Mouse (Mus musculus): Measurements from ENCODE around the gene Cacna1e.

Cacna1e gene

GRCm38 (mm10) chr1:154839272-154839671 lies 45.0 kb downstream of the Cacna1e start:
- no peak for DNase-seq (ENCODE audit: low spot score in 2 of 2)

DNA sequence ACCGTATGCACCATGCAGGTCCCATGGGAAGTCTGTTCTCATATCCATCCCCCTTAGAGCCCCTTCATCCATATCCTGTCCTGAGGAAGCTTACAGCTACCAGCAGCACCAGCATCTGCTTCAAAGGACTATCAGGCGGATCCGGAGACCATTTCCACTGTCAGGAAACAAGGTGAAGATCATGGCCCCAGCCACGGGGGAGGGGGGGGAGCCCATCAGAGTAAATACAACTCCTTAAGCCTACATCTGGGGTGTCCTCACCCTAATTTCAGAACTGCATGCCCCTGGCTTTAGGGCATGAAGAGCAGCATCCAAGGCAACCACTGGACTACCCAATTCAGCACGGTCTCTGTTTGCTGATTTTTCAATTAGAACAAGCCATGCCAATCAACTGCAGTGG lies 47.8 kb downstream of the Cacna1e start:
- no peak for DNase-seq (ENCODE audit: low spot score in 2 of 2)

DNA sequence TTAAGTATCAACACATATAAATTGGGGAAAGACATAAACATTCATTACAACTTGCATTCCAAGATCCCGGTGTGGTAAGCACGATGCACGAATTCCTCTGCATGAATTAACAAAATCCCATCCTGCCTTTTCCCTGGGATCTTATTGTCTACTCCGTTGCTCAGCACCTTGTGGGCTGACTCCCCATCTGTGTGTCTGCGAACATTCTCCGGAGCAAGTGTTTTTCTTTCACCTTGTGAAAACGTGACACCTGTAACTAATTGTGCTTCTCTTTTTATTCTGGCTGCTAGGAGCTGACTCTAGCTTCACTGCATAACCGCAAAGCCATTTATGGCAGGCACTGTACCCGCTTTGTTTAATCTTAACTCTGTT lies 52.1 kb downstream of the Cacna1e start:
- DNase-seq (ENCODE audit: low spot score in 2 of 2): no peak

- no peak for DNase-seq (ENCODE audit: low spot score in 2 of 2)
Observed at GRCm38 (mm10) chr1:154831269-154832167, 52.8 kb downstream of the Cacna1e start.

DNA sequence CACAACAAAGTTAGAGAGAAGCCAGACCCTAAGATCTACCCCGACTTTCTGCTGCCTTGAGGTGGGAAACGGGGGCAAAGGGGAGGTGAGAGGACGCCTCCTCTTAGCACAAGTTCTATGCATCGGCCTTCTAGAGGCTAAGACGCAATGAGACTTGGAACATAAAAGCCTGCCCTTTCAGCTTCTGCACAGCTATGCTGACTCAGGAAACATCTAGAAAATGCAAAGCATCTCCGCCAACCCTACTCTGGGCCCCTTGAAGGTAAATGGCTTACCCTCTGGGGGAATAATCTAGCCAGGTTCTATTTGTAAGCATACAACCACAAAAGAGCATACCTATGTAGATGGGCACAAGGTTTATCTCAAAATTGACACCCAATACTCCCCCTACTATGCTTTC lies 54.2 kb downstream of the Cacna1e start:
- no peak for DNase-seq (ENCODE audit: low spot score in 2 of 2)

DNA sequence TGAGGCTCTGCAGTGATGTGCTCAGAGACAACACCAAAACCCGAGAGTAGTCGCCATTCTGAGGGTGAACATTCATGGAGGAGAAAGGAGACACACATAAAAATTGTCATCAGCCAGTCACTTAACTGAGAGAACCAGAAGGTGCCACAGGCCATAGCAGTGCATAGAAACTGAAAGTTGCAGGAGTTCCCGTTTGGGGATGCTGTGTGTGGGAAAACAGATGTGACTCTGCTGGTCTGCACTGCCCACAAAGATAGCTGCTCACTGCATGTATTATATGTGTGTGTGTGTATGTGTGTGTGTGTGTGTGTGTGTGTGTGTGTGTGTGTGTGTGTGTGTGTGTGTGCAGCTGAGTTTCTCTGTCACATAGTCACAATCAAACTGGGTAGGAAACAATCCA lies 61.2 kb downstream of the Cacna1e start:
- DNase-seq (ENCODE audit: low spot score in 2 of 2): no peak

- no peak for DNase-seq (ENCODE audit: low spot score in 2 of 2)
Observed at GRCm38 (mm10) chr1:154820422-154820821, 63.9 kb downstream of the Cacna1e start.

GRCm38 (mm10) chr1:154819960-154820359 lies 64.3 kb downstream of the Cacna1e start:
- DNase-seq (ENCODE audit: low spot score in 2 of 2): peak in 1 of 2 experiments; percentile 15

DNA sequence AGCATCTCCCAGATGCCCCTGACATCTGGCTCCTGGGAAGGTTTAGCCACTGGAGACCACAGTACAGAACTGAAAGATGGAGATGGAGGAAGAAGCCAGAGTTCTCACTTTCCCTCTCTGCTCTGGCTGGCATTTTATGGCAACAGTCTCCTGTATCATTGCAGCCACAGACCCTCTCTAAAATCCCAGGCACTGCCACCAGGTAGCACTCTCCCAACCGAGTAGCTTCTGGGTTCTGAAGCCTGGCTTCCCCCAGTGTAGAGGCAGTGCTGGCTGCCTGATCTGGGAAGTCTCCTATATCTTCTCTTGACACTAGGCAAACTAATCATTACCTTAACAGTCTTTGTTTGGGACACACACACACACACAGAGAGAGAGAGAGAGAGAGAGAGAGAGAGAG lies 65.6 kb downstream of the Cacna1e start:
- DNase-seq (ENCODE audit: low spot score in 2 of 2): peak in 1 of 2 experiments; percentile 17

DNA sequence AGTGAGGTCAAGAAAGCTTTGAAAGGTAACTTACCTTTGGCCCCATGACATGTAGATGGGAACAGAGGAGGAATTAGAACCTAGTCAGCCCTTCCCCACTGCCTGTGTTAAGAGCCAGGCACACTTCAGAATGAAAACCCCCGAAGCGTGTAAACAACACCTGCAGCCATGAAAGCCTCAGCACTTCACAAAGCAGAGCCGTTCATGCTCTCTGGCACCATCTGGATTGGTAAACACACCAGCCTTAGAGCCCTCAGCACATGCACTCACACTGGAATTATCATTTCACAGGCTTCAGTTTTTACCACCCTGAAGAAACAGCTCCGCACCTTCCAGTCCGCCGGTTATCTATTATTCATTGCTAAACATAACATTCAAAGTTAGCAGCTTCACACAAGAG lies 67.5 kb downstream of the Cacna1e start:
- peak; percentile 44 to 53 for DNase-seq (ENCODE audit: low spot score in 2 of 2)

DNA sequence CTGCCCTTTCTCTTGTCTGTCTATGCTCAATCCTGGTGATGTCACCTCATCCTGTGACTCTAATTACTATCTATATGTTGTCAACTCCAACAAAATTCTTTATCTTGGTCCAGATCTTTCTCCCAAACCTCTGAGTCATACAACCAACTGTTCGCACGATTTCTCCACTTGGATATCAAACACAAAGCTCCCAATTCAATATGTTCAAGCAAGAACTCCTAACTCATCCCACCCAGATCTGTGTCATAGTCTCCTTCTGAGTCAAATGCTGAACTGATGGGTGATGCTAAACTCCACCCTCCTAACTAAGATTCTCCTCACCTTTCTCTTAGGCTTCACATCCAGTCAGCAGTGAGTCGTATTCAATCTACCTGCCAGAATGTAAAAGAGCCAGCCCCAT lies 68.0 kb downstream of the Cacna1e start:
- no peak for DNase-seq (ENCODE audit: low spot score in 2 of 2)

- DNase-seq (ENCODE audit: low spot score in 2 of 2): no peak
Observed at GRCm38 (mm10) chr1:154805742-154806141, 78.6 kb downstream of the Cacna1e start.

GRCm38 (mm10) chr1:154805038-154805437 lies 79.3 kb downstream of the Cacna1e start:
- DNase-seq (ENCODE audit: low spot score in 2 of 2): no peak

- DNase-seq (ENCODE audit: low spot score in 2 of 2): no peak
Observed at GRCm38 (mm10) chr1:154802301-154802904, 81.9 kb downstream of the Cacna1e start.

- DNase-seq (ENCODE audit: low spot score in 2 of 2): no peak
Observed at GRCm38 (mm10) chr1:154799257-154799656, 85.0 kb downstream of the Cacna1e start.

DNA sequence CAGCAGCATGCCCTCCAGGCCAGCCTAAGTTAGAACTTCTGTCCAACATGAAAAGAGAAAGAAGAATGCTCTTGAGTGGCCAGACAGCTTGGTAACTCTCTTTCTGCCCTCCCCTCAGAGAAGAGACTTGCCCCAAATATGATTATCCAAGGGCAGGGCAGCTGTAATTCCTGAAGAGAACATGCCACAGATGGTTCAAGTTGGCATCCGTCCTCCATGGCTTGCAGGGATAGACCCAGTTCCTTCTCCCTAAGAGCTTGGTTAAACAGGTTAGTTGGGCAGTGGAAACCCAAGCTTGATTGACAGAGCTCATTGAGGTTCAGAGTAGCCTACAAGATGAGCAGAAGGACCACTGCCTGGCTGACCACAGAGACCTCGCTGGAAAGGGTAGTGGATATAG lies 85.5 kb downstream of the Cacna1e start:
- no peak for DNase-seq (ENCODE audit: low spot score in 2 of 2)

DNA sequence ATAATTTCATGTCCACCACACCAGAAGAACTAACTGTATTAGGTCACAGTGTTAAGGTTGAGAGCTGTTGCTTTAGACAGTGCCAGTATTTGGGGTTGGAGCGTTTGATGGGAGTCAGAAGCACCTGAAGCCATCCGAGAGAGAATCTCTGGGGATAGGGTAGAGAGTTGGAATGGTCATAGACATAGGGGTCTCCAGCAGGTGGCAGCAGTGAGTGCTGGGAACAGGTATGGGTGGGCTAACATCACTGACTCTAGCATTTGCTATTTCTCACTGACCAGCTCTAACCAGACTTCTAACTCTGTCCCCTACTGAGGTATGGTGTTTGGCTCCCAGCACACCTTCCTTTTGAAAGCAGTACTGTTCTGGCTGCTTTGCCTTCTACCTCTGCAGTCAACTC lies 87.6 kb downstream of the Cacna1e start:
- peak in 1 of 2 experiments; percentile 68 for DNase-seq (ENCODE audit: low spot score in 2 of 2)

DNA sequence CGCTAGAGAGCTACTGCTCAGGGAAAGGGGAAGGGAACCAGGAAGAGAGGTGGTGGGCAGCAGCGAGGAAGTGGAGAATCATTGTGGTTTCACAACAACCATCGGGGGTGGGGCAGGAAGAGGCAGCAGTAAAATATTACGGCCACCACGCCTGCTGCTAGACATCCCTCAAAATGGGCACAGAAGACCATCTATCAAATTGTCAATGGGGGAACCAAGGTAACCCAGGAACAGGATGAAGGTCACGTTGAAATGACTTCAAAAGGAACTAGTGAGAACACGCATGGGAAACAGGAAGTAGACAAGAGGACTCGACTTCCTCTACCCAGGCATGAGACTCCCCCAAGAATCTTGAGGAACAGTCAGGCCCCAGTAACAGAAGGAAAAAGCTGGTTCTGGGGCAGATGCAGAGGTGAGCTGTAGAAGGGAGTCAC lies 89.8 kb downstream of the Cacna1e start:
- no peak for DNase-seq (ENCODE audit: low spot score in 2 of 2)

GRCm38 (mm10) chr1:154791544-154792174 lies 92.6 kb downstream of the Cacna1e start:
- DNase-seq (ENCODE audit: low spot score in 2 of 2): no peak

DNA sequence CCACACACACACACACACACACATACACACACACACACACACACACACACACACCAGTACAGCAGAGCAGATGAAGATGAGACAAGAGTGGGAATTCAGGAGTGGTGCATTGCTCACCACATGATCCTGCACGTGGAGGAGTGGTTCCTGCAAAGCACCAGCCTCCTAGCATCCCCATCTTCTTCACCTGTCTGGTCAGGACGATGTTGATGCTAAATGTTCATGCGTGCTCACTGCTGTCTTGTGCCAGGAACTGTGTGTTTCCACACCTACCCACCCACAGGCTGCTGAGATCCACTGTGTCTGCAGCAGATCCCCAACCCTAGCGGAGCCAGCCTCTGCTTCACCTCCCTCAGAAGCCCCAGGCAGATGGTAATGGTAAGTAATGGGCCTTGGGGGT lies 95.8 kb downstream of the Cacna1e start:
- no peak for DNase-seq (ENCODE audit: low spot score in 2 of 2)

DNA sequence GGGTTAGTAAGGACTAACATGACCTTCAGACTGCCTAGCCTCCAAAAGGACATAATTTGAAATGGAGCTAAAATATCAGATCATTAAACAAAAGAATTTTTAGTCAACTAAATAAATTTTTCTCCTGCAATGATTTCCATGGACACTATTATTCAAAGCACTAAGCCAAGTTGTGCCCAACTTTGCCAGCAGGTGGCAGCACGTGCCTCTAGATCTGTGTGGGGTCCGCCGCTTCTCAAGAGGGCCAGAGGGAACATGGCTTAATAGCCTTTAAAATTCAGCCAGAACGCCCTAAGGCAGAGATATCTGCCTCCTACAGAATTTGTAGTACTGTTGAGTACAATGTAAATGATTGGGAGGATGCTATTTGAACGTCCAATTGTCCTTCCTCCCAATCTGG lies 96.2 kb downstream of the Cacna1e start:
- DNase-seq (ENCODE audit: low spot score in 2 of 2): peak; percentile 40 to 74

- DNase-seq (ENCODE audit: low spot score in 2 of 2): no peak
Observed at GRCm38 (mm10) chr1:154787418-154787817, 96.9 kb downstream of the Cacna1e start.

DNA sequence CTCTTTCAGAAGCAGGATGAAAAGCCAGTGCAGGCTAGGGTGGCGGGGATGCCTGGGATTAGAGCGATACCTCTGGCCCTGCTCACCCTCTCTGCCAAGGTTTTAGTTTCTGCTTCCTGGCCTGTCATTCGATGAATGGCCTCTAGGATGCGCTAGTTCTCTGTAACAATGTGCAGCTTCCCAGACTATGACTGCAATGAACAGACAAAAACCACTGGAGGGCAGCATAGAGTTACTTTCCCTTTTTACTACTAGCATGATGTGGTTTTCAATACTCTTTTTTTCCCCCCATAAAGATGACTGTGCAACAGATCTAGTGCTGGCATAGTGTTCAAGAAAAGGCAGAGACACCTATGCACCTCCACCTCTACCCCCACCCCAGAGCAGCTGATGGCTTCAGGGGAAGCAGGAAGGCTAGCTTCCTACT lies 98.0 kb downstream of the Cacna1e start:
- DNase-seq (ENCODE audit: low spot score in 2 of 2): peak; percentile 68 to 90

All from thymus, postnatal 10 days (tissue).